Mouse (Mus musculus) limb, embryonic 14.5 days (tissue): ENCODE results near the gene Ptbp3. TPM values are rescaled to one million over a fixed set of nuclear protein-coding genes. Genes with fewer than 3 reads are reported as not detected.
A peak's percentile ranks its signal among the peaks of the same experiment; 100 is the strongest.

ENCODE experiments used
- ATAC-seq: fragments of 200-750 bp; cut with Nextera tagmentation; 2 replicates; pipeline ENCODE4 v1.8.0; 2017; ENCODE audit warnings: low read depth, moderate number of reproducible peaks, moderate TSS enrichment; ENCODE audit not compliant: low FRiP score
- DNase-seq: peaks from one replicate; pipeline ENCODE4 v3.0.0-alpha.2; 2015; ENCODE audit warnings: low spot score
- H3K27ac ChIP-seq: fragments of 300-500 bp; sonication (generic); replicated peaks from 2 replicates; pipeline ENCODE4 v1.5.1; 2014; ENCODE audit warnings: low read depth, mild to moderate bottlenecking, low read length, moderate library complexity, mixed read lengths
- H3K27me3 ChIP-seq: fragments of 300-500 bp; sonication (generic); 2 replicates; pipeline ENCODE4 v1.6.1; 2014; ENCODE audit warnings: low read length, mixed read lengths; ENCODE audit not compliant: control insufficient read depth, insufficient read depth
- H3K36me3 ChIP-seq: fragments of 300-500 bp; sonication (generic); 2 replicates; pipeline ENCODE4 v1.6.1; 2014; ENCODE audit warnings: mild to moderate bottlenecking, low read length, moderate library complexity, mixed read lengths; ENCODE audit not compliant: control insufficient read depth, insufficient read depth
- H3K4me1 ChIP-seq: fragments of 300-500 bp; sonication (generic); 2 replicates; pipeline ENCODE4 v1.6.1; 2014; ENCODE audit warnings: antibody characterized with exemption, low read length, mixed read lengths; ENCODE audit not compliant: control insufficient read depth, insufficient read depth
- H3K4me2 ChIP-seq: fragments of 300-500 bp; sonication (generic); replicated peaks from 2 replicates; pipeline ENCODE4 v1.6.1; 2014; ENCODE audit warnings: low read depth, mild to moderate bottlenecking, low read length, moderate library complexity; ENCODE audit not compliant: severe bottlenecking
- H3K4me3 ChIP-seq: fragments of 300-500 bp; sonication (generic); replicated peaks from 2 replicates; pipeline ENCODE4 v1.5.1; 2014; ENCODE audit warnings: low read length
- H3K9ac ChIP-seq: fragments of 300-500 bp; sonication (generic); 2 replicates; pipeline ENCODE4 v1.6.1; 2014; ENCODE audit warnings: mild to moderate bottlenecking, low read depth, low read length, moderate library complexity; ENCODE audit not compliant: severe bottlenecking
- H3K9me3 ChIP-seq: fragments of 300-500 bp; sonication (generic); 2 replicates; pipeline ENCODE4 v1.6.1; 2016; ENCODE audit warnings: low read length; ENCODE audit not compliant: control insufficient read depth
- POLR2A ChIP-seq: fragments of 200-500 bp; IDR thresholded peaks from 2 replicates; pipeline ENCODE4 v1.8.0; 2012; ENCODE audit warnings: inconsistent platforms, mild to moderate bottlenecking, moderate library complexity, borderline replicate concordance; ENCODE audit not compliant: insufficient read depth, insufficient read length; ENCODE audit errors: extremely low read depth
- WGBS: fragments of 180-500 bp; shearing (Covaris S2); extraction: QIAGEN DNeasy Blood & Tissue Kit; methylation state at CpG from one replicate; pipeline ENCODE4 v1.1.7; 2014; 5-methylcytosine and 5-hydroxymethylcytosine counted together
- polyA plus RNA-seq, 2 experiments: library from polyadenylated mRNA; depleted of rRNA in 1 of 2; stranded (reverse) in 1 of 2; unstranded in 1 of 2; fragments of >200 nt; fragmentation: Nextera tagmentation in 1 of 2; extraction: Ambion mirVana in 1 of 2; gene quantifications; 2 replicates each; pipeline versions ENCODE4 v1.2.1 to v1.2.3; 2012 to 2014

Ptbp3 gene
- polyA plus RNA-seq, 2 experiments, result 27.1 to 53.1 TPM

- Histone ChIP-seq H3K4me1 (no peaks in the 10 kb centered on the region), H3K4me2 (no peak overlapping the region), H3K9ac (no peak overlapping the region), H3K27ac (no peak overlapping the region), H3K36me3 (no peaks in the 10 kb centered on the region), H3K9me3 (no peaks in the 10 kb centered on the region), H3K27me3 (no peaks in the 10 kb centered on the region), H3K4me3 (no peak overlapping the region)
- 67% methylated on average over 3 of the region's 3 CpGs for WGBS
- DNase-seq, result peak; percentile 10
- TF ChIP-seq POLR2A, result no peak
- ATAC-seq, result no peak
These were observed 95.1 kb downstream of the Ptbp3 start for GRCm38 (mm10) chr4:59454046-59454445.

GRCm38 (mm10) chr4:59452503-59452933 lies 96.6 kb downstream of the Ptbp3 start:
- Histone ChIP-seq H3K27ac (no peak overlapping the region), H3K4me1 (no peaks in the 10 kb centered on the region), H3K4me3 (no peak overlapping the region), H3K9me3 (no peaks in the 10 kb centered on the region), H3K36me3 (no peaks in the 10 kb centered on the region), H3K27me3 (no peaks in the 10 kb centered on the region), H3K9ac (no peak overlapping the region), H3K4me2 (no peak overlapping the region)
- 42% methylated on average over 8 of the region's 8 CpGs for WGBS
- no peak for DNase-seq
- no peak for TF ChIP-seq POLR2A
- ATAC-seq, result no peak

- Histone ChIP-seq H3K36me3 (no peaks in the 10 kb centered on the region), H3K9me3 (no peaks in the 10 kb centered on the region), H3K4me3 (no peak overlapping the region), H3K27ac (no peak overlapping the region), H3K9ac (no peak overlapping the region), H3K4me2 (no peak overlapping the region), H3K27me3 (no peaks in the 10 kb centered on the region), H3K4me1 (no peaks in the 10 kb centered on the region)
- DNase-seq (no peak), ATAC-seq (no peak)
- no peak for TF ChIP-seq POLR2A
- 92% methylated on average over 3 of the region's 3 CpGs for WGBS
These were observed 98.3 kb downstream of the Ptbp3 start for GRCm38 (mm10) chr4:59450906-59451305.

- H3K27me3 ChIP-seq, result no peaks in the 10 kb centered on the region
- no peak overlapping the region for H3K27ac ChIP-seq
- ATAC-seq (no peak), DNase-seq (no peak)
- H3K36me3 ChIP-seq, result no peaks in the 10 kb centered on the region
- H3K9ac ChIP-seq, result no peak overlapping the region
- no peak overlapping the region for H3K4me2 ChIP-seq
- H3K4me1 ChIP-seq, result no peaks in the 10 kb centered on the region
- H3K4me3 ChIP-seq, result no peak overlapping the region
- H3K9me3 ChIP-seq, result no peaks in the 10 kb centered on the region
- TF ChIP-seq POLR2A, result no peak
- 78% methylated on average over 6 of the region's 6 CpGs for WGBS
These were observed 98.8 kb downstream of the Ptbp3 start for GRCm38 (mm10) chr4:59450234-59450854.

- Histone ChIP-seq H3K9me3 (no peaks in the 10 kb centered on the region), H3K36me3 (no peaks in the 10 kb centered on the region), H3K4me3 (no peak overlapping the region), H3K27me3 (no peaks in the 10 kb centered on the region), H3K4me1 (no peaks in the 10 kb centered on the region), H3K27ac (no peak overlapping the region), H3K9ac (no peak overlapping the region), H3K4me2 (no peak overlapping the region)
- DNase-seq (no peak), ATAC-seq (no peak)
- no peak for TF ChIP-seq POLR2A
- WGBS, result 88% methylated on average over 1 of the region's 1 CpGs
These were observed 101.9 kb downstream of the Ptbp3 start for GRCm38 (mm10) chr4:59447296-59447695.
